ENCODE assay signal across 11 mouse cellular contexts in the genomic region with DNA sequence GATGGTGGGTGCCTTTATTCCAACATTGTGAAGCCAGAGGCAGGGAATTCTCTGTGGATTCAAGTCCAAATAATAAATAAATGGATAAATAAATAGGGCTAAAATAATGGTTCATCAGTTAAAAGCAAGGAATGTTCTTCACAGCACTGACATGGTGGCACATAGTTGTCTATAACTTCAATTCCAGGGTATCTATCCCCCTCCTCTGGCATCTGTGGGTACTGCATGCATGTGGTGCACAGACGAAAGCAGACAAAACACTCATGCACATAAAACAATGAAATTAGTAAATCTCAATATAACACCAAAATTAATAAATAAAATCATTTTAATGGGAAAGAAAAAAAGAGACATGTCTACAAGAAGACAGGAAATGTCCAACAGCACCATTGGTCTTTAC.
DNase-seq lines count a peak whose midpoint lies in the region.
"Had no signal": no experiment of that assay in that cellular context is flagged by ENCODE, and none has a peak within 500 bp of the region (broad histone marks: within the 10 kb centered on the region; RNA-seq: fewer than 3 reads in every experiment).

No protein-coding gene starts in this region.

- DNase-seq in kidney, adult 9 months: peak; percentile 34
- DNase-seq in kidney, adult 11 months: no peak
- peak; percentile 42 for DNase-seq in thymus, postnatal 4 days
- no peak for DNase-seq in thymus, adult 18-20 months
- DNase-seq in c-Kit-positive CD71-positive TER-119-negative erythroid progenitor cells, embryonic 14.5 days (ENCODE audit: low read depth): peak; percentile 10
- no peak for DNase-seq in ovary, postnatal 10 days (ENCODE audit: low spot score)
- DNase-seq in lung, postnatal 25 days (ENCODE audit: low spot score): no peak
- DNase-seq: cerebellum, postnatal 25 days; forebrain, postnatal 0 days; lung, postnatal 10 days; right cerebral cortex, adult 18-20 months had no signal

Comparison
In these comparisons a context has a peak if more than half of its experiments do, and no peak if none do; other contexts are left out.
1. DNase-seq: peak in kidney, adult 9 months (single experiment), thymus, postnatal 4 days (single experiment) and c-Kit-positive CD71-positive TER-119-negative erythroid progenitor cells, embryonic 14.5 days (single experiment); none in kidney, adult 11 months (single experiment), thymus, adult 18-20 months (0 of 2), ovary, postnatal 10 days (single experiment) and lung, postnatal 25 days (single experiment).